Mouse (Mus musculus): ENCODE measurements around the gene Abhd16a. TPM values are rescaled to one million over a fixed set of nuclear protein-coding genes. Genes with fewer than 3 reads are reported as not detected.

Abhd16a gene
- polyA plus RNA-seq, 1 experiment from 2014 or later: 52.6 TPM

DNA sequence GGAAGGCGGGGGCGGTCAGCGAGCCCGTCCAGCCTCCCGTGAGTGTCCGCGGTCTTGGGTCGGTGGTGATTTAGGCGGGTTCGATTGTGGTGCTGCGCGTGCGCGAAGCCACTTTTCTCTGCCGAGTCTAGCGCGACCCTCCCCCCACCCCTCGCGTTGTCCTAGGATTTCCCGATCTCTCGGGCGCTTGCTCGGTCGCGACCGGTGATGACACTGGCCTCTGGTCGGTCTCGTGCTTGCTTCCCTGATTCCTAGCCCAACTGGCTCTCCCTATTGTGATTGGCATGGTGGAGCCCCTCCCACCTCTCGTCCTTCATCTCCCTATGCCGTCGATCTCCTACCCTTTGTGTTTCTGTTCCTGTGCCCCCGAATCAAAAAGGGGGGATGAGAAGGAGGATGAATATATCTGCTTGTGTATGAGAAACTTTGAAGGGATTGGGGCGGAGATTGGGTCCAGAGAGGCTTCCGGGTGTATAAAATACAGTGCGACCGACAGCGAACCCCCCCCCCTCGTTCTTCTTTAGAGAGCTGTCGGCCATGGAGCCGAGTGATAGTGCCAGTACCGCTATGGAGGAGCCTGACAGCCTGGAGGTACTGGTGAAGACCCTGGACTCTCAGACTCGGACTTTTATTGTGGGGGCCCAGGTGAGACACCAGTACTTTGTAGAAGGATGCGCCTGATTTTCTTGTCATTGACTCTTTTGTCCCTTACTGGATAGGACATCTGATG lies 46.7 kb downstream of the Abhd16a start:
- DNase-seq (ENCODE audit: low spot score) (no peak), ATAC-seq (replicated peaks; ENCODE audit: low FRiP score) (peak; percentile 66)
- no peaks in the 10 kb centered on the region for H3K27me3 ChIP-seq (ENCODE audit: control insufficient read depth, insufficient read depth, low read length)
- H3K9ac ChIP-seq (ENCODE audit: low read length): peak overlapping the region; percentile 77
- peak overlapping the region; percentile 92 for H3K27ac ChIP-seq (ENCODE audit: low read depth, low read length)
- peaks cover 11% of the 10 kb centered on the region; the same call in 1 of the 2 replicates for H3K36me3 ChIP-seq (ENCODE audit: control insufficient read depth, insufficient read depth, low read length)
- peaks cover 3% of the 10 kb centered on the region for H3K4me1 ChIP-seq (replicated peaks; ENCODE audit: control insufficient read depth, insufficient read depth, low read length)
- WGBS: 1% methylated on average over 42 of the region's 43 CpGs
- peak overlapping the region; percentile 82 for H3K4me3 ChIP-seq (ENCODE audit: low read depth, low read length)
- H3K9me3 ChIP-seq (ENCODE audit: control insufficient read depth, low read length): no peaks in the 10 kb centered on the region
- peak overlapping the region; percentile 71 for H3K4me2 ChIP-seq (ENCODE audit: low read depth, low read length, severe bottlenecking)

DNA sequence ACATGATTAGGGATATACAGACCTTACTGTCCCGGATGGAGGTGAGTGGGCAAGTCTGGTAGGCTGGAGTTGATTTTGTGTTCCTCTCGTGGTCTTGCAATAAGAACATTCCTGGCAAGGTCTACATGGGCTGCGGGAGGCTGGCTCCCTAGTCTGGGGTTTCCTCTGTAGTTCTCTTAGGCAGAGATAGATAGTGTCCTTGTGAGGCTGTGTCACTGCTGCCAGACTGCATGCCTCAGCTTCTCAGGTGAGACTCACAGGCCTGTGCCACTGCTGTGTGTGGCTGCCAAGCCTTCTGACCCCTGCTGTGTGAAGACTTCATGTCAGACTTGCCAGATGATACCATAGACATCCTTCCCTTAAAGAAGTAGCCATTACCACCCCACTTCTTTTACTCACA lies 50.2 kb downstream of the Abhd16a start:
- no peak overlapping the region for H3K4me2 ChIP-seq (ENCODE audit: low read depth, low read length, severe bottlenecking)
- no peak overlapping the region for H3K9ac ChIP-seq (ENCODE audit: low read length)
- no peaks in the 10 kb centered on the region for H3K27me3 ChIP-seq (ENCODE audit: control insufficient read depth, insufficient read depth, low read length)
- no peak for DNase-seq (ENCODE audit: low spot score)
- no peak for ATAC-seq (replicated peaks; ENCODE audit: low FRiP score)
- peaks cover 37% of the 10 kb centered on the region for H3K36me3 ChIP-seq (ENCODE audit: control insufficient read depth, insufficient read depth, low read length)
- H3K9me3 ChIP-seq (ENCODE audit: control insufficient read depth, low read length): no peaks in the 10 kb centered on the region
- 98% methylated on average over 3 of the region's 3 CpGs for WGBS
- no peak overlapping the region for H3K27ac ChIP-seq (ENCODE audit: low read depth, low read length)
- H3K4me1 ChIP-seq (replicated peaks; ENCODE audit: control insufficient read depth, insufficient read depth, low read length): peaks cover 3% of the 10 kb centered on the region
- no peak overlapping the region for H3K4me3 ChIP-seq (ENCODE audit: low read depth, low read length)

DNA sequence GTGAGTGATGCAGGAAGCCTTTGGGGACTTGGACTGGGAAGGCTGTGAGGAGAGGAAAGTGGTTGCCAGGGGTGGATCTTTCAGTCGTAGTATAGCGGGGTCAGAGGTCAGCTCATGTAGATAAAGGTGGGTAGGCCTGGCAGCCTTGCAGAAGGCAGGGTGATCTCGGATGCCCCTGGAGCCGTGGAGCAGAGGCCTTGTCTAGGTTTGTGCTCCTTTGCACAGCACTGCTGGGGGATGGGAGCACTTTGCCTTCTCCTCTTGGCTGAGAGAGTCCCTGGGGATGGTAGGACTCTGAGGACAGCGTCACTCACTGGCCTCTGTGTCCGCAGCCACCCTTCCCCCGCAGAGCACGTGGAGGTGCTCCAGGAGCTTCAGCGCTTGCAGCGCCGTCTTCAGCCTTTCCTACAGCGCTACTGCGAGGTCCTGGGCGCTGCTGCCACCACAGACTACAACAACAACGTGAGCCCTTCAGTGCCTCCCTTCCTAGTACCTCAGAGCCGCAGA lies 51.5 kb downstream of the Abhd16a start:
- Histone ChIP-seq H3K36me3 (ENCODE audit: control insufficient read depth, insufficient read depth, low read length) (peaks cover 50% of the 10 kb centered on the region), H3K27me3 (ENCODE audit: control insufficient read depth, insufficient read depth, low read length) (no peaks in the 10 kb centered on the region), H3K9ac (ENCODE audit: low read length) (no peak overlapping the region), H3K4me3 (ENCODE audit: low read depth, low read length) (no peak overlapping the region), H3K9me3 (ENCODE audit: control insufficient read depth, low read length) (no peaks in the 10 kb centered on the region), H3K4me2 (ENCODE audit: low read depth, low read length, severe bottlenecking) (no peak overlapping the region), H3K27ac (ENCODE audit: low read depth, low read length) (no peak overlapping the region), H3K4me1 (replicated peaks; ENCODE audit: control insufficient read depth, insufficient read depth, low read length) (peaks cover 3% of the 10 kb centered on the region)
- DNase-seq (ENCODE audit: low spot score) (peak; percentile 55), ATAC-seq (replicated peaks; ENCODE audit: low FRiP score) (no peak)
- 84% methylated on average over 16 of the region's 16 CpGs for WGBS

DNA sequence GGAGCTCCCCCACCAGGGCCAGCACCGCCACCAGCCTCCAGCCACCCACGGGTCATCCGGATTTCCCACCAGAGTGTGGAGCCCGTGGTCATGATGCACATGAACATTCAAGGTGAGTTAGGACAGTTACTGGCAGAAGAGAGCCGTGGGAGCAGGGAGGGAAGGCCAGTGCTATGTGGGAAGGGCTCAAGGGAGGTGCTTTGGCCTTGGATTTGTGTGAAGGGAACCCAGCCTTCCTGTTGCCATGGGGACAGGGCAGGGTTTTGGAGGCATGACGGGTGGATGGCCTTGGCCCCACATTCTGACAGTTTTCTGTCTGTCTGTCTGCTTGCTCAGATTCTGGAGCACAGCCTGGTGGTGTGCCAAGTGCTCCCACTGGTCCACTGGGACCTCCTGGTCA lies 52.9 kb downstream of the Abhd16a start:
- H3K27ac ChIP-seq (ENCODE audit: low read depth, low read length): no peak overlapping the region
- H3K36me3 ChIP-seq (ENCODE audit: control insufficient read depth, insufficient read depth, low read length): peaks cover 55% of the 10 kb centered on the region
- H3K4me3 ChIP-seq (ENCODE audit: low read depth, low read length): no peak overlapping the region
- H3K4me1 ChIP-seq (replicated peaks; ENCODE audit: control insufficient read depth, insufficient read depth, low read length): no peaks in the 10 kb centered on the region; the same call in 1 of the 2 replicates
- no peak overlapping the region for H3K9ac ChIP-seq (ENCODE audit: low read length)
- H3K4me2 ChIP-seq (ENCODE audit: low read depth, low read length, severe bottlenecking): no peak overlapping the region
- ATAC-seq (replicated peaks; ENCODE audit: low FRiP score) (no peak), DNase-seq (ENCODE audit: low spot score) (no peak)
- no peaks in the 10 kb centered on the region for H3K27me3 ChIP-seq (ENCODE audit: control insufficient read depth, insufficient read depth, low read length)
- no peaks in the 10 kb centered on the region for H3K9me3 ChIP-seq (ENCODE audit: control insufficient read depth, low read length)
- 89% methylated on average over 6 of the region's 6 CpGs for WGBS

DNA sequence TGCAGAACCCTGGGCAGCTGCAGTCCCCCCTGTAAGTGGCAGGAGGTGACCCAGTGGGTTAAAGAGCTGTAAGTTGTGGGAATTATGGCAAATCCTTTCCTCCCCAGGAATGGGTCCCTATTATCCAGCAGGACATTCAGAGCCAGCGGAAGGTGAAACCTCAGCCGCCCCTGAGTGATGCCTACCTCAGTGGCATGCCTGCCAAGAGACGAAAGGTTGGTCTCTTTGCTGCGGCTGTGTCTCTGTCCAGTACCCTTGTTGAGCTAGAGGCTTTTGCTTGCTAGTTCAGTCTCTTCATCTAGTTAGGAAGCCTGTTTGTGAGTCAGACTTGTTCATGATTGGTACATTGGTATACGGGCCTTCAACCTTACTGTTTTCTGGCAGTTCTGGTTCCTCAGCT lies 57.1 kb downstream of the Abhd16a start:
- no peak overlapping the region for H3K9ac ChIP-seq (ENCODE audit: low read length)
- no peak overlapping the region for H3K27ac ChIP-seq (ENCODE audit: low read depth, low read length)
- H3K27me3 ChIP-seq (ENCODE audit: control insufficient read depth, insufficient read depth, low read length): no peaks in the 10 kb centered on the region
- H3K4me2 ChIP-seq (ENCODE audit: low read depth, low read length, severe bottlenecking): no peak overlapping the region
- no peak for DNase-seq (ENCODE audit: low spot score)
- H3K4me1 ChIP-seq (replicated peaks; ENCODE audit: control insufficient read depth, insufficient read depth, low read length): no peaks in the 10 kb centered on the region
- no peak overlapping the region for H3K4me3 ChIP-seq (ENCODE audit: low read depth, low read length)
- no peaks in the 10 kb centered on the region for H3K9me3 ChIP-seq (ENCODE audit: control insufficient read depth, low read length)
- WGBS: 89% methylated on average over 5 of the region's 5 CpGs
- no peak for ATAC-seq (replicated peaks; ENCODE audit: low FRiP score)
- peaks cover 59% of the 10 kb centered on the region for H3K36me3 ChIP-seq (ENCODE audit: control insufficient read depth, insufficient read depth, low read length)

DNA sequence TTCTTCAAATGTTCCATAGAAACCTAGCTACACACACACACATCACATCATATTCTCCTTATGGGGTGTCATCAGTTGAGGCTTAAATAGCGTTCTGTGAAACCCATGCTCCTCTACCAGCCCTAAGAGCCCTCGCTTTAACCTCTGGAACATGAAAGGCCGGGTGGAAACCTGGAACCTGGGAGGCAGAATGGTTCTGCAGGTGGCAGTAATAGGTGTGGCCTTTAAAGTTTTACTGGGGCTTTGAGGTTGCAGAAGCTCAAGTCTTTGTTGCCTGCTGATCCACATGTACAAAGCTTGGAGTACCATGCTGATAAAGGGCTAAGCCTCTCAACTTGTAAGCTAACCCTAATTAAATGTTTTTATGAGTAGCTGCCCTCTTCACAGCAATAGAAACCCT lies 58.3 kb downstream of the Abhd16a start:
- Histone ChIP-seq H3K4me2 (ENCODE audit: low read depth, low read length, severe bottlenecking) (no peak overlapping the region), H3K4me1 (replicated peaks; ENCODE audit: control insufficient read depth, insufficient read depth, low read length) (no peaks in the 10 kb centered on the region), H3K9me3 (ENCODE audit: control insufficient read depth, low read length) (no peaks in the 10 kb centered on the region), H3K4me3 (ENCODE audit: low read depth, low read length) (no peak overlapping the region), H3K27ac (ENCODE audit: low read depth, low read length) (no peak overlapping the region), H3K36me3 (ENCODE audit: control insufficient read depth, insufficient read depth, low read length) (peaks cover 58% of the 10 kb centered on the region), H3K27me3 (ENCODE audit: control insufficient read depth, insufficient read depth, low read length) (no peaks in the 10 kb centered on the region), H3K9ac (ENCODE audit: low read length) (no peak overlapping the region)
- no peak for DNase-seq (ENCODE audit: low spot score)
- no peak for ATAC-seq (replicated peaks; ENCODE audit: low FRiP score)
- WGBS: 65% methylated on average over 3 of the region's 3 CpGs

DNA sequence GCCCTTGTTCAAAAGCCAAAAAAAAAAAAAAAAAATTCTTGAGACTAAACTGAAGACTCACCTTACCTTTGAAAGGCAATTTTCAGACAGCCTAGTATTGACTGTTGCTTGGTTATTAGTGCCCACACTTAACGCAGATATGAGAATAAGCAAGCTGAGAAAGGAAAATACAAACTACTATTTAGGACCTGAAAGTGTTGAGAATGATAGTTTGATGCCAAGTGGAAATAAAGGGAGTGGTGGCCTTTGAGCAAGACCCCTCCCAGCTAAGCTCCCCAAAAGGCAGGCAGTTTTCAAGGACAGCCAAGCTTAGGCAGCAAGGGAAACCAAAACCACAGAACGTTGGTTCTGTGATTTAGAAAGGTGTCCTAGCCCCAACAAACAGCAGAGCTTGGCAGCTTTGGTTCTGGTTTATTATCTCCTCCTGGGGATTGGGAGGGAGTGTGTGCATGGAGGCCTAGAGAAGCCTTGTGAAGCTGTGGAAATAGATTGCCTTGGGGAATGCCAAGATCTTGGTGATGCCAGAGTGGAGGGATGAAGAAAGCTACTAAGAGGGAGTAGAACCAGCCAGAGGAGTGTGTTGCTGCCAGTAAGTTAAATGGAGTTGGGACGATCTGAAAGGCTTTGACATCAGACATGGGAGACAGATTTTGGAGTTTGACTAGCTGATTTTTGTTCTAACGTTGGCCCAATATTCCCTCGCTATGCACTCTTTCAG lies 59.0 kb downstream of the Abhd16a start:
- no peak for ATAC-seq (replicated peaks; ENCODE audit: low FRiP score)
- no peaks in the 10 kb centered on the region for H3K9me3 ChIP-seq (ENCODE audit: control insufficient read depth, low read length)
- no peak overlapping the region for H3K4me3 ChIP-seq (ENCODE audit: low read depth, low read length)
- H3K4me2 ChIP-seq (ENCODE audit: low read depth, low read length, severe bottlenecking): no peak overlapping the region
- no peak for DNase-seq (ENCODE audit: low spot score)
- WGBS: 70% methylated on average over 5 of the region's 5 CpGs
- H3K27ac ChIP-seq (ENCODE audit: low read depth, low read length): 0 out of 2 replicates have a peak overlapping the region, but pooled peaks have one; percentile 6
- no peaks in the 10 kb centered on the region for H3K27me3 ChIP-seq (ENCODE audit: control insufficient read depth, insufficient read depth, low read length)
- no peak overlapping the region for H3K9ac ChIP-seq (ENCODE audit: low read length)
- peaks cover 58% of the 10 kb centered on the region for H3K36me3 ChIP-seq (ENCODE audit: control insufficient read depth, insufficient read depth, low read length)
- no peaks in the 10 kb centered on the region for H3K4me1 ChIP-seq (replicated peaks; ENCODE audit: control insufficient read depth, insufficient read depth, low read length)

DNA sequence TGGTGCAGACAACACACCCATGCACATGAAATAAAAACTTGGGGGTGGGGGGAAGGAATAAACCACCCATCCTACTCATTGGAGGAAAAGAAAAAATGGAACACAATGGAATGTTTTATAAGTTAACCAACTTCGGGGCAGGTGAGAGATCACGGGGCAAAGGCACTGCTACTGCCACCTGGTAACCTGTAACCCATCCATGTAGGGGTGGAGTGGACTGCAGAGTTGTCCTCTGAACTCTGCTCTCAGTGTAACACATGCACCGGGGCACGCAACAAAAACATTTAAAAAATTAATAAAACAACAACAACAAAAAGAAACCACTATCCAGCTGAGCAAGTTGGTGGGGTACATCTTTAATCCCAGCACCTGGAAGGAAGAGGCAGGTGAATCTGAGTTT lies 63.1 kb downstream of the Abhd16a start:
- H3K4me1 ChIP-seq (replicated peaks; ENCODE audit: control insufficient read depth, insufficient read depth, low read length): no peaks in the 10 kb centered on the region
- H3K27me3 ChIP-seq (ENCODE audit: control insufficient read depth, insufficient read depth, low read length): no peaks in the 10 kb centered on the region
- H3K36me3 ChIP-seq (ENCODE audit: control insufficient read depth, insufficient read depth, low read length): peaks cover 65% of the 10 kb centered on the region
- no peaks in the 10 kb centered on the region for H3K9me3 ChIP-seq (ENCODE audit: control insufficient read depth, low read length)
- ATAC-seq (replicated peaks; ENCODE audit: low FRiP score) (no peak), DNase-seq (ENCODE audit: low spot score) (no peak)
- H3K4me2 ChIP-seq (ENCODE audit: low read depth, low read length, severe bottlenecking): no peak overlapping the region
- no peak overlapping the region for H3K4me3 ChIP-seq (ENCODE audit: low read depth, low read length)
- 97% methylated on average over 4 of the region's 4 CpGs for WGBS
- H3K27ac ChIP-seq (ENCODE audit: low read depth, low read length): no peak overlapping the region
- H3K9ac ChIP-seq (ENCODE audit: low read length): no peak overlapping the region

Measured in forebrain, embryonic 11.5 days (tissue).